Mouse (Mus musculus) heart, embryonic 11.5 days (tissue): ENCODE measurements around the gene Cfap97. TPM values are rescaled to one million over a fixed set of nuclear protein-coding genes. Genes with fewer than 3 reads are reported as not detected.
"Not testable (repeated sequence)": the region's sequence is repeated elsewhere in the genome, so short reads cannot be mapped to it uniquely, and the experiment has no call there.

Source experiments
- ATAC-seq: fragments of 200-750 bp; cut with Nextera tagmentation; replicated peaks from 2 replicates; pipeline ENCODE4 v1.8.0; 2017; ENCODE audit warnings: moderate library complexity; ENCODE audit not compliant: insufficient number of reproducible peaks, low FRiP score, low TSS enrichment
- H3K27ac ChIP-seq: fragments of 300-500 bp; sonication (generic); 2 replicates; pipeline ENCODE4 v1.5.1; 2014; ENCODE audit warnings: mild to moderate bottlenecking, low read depth, low read length
- H3K27me3 ChIP-seq: fragments of 300-500 bp; sonication (generic); 2 replicates; pipeline ENCODE4 v1.6.1; 2014; ENCODE audit warnings: mild to moderate bottlenecking, low read length, mixed read lengths; ENCODE audit not compliant: control insufficient read depth, insufficient read depth
- H3K36me3 ChIP-seq: fragments of 300-500 bp; sonication (generic); 2 replicates; pipeline ENCODE4 v1.6.1; 2014; ENCODE audit warnings: mild to moderate bottlenecking, low read length, moderate library complexity, mixed read lengths; ENCODE audit not compliant: control insufficient read depth, insufficient read depth
- H3K4me1 ChIP-seq: fragments of 300-500 bp; sonication (generic); 2 replicates; pipeline ENCODE4 v1.6.1; 2014; ENCODE audit warnings: low read length; ENCODE audit not compliant: control insufficient read depth, insufficient read depth
- H3K4me2 ChIP-seq: fragments of 300-500 bp; sonication (generic); 2 replicates; pipeline ENCODE4 v1.6.1; 2014; ENCODE audit warnings: mild to moderate bottlenecking, moderate library complexity
- H3K4me3 ChIP-seq: fragments of 300-500 bp; sonication (generic); 2 replicates; pipeline ENCODE4 v1.5.1; 2014; ENCODE audit warnings: low read depth, low read length
- H3K9ac ChIP-seq: fragments of 300-500 bp; sonication (generic); 2 replicates; pipeline ENCODE4 v1.6.1; 2014; ENCODE audit warnings: mild to moderate bottlenecking, low read depth, low read length, moderate library complexity
- H3K9me3 ChIP-seq: fragments of 300-500 bp; sonication (generic); replicated peaks from 2 replicates; pipeline ENCODE4 v1.6.1; 2016; ENCODE audit warnings: low read length; ENCODE audit not compliant: control insufficient read depth
- WGBS: fragments of 180-500 bp; shearing (Covaris S2); extraction: QIAGEN DNeasy Blood & Tissue Kit; methylation state at CpG from one replicate; pipeline ENCODE4 v1.1.7; 2014; ENCODE audit not compliant: insufficient replicate concordance; 5-methylcytosine and 5-hydroxymethylcytosine counted together
- polyA plus RNA-seq: library from polyadenylated mRNA; unstranded; fragments of >200 nt; fragmentation: Nextera tagmentation; extraction: Ambion mirVana; gene quantifications from 2 replicates; pipeline ENCODE4 v1.2.1, GENCODE M21; 2014

Cfap97 gene
- polyA plus RNA-seq, 1 experiment from 2014 or later = 22.3 TPM

- H3K27ac ChIP-seq, H3K9me3 ChIP-seq, H3K27me3 ChIP-seq, H3K36me3 ChIP-seq, H3K4me2 ChIP-seq, H3K4me3 ChIP-seq, ATAC-seq, H3K9ac ChIP-seq, H3K4me1 ChIP-seq: not testable (repeated sequence)
- 87% methylated on average over 2 of the region's 2 CpGs for WGBS
These were observed 16.0 kb upstream of the Cfap97 start for GRCm38 (mm10) chr8:46135546-46135945.

DNA sequence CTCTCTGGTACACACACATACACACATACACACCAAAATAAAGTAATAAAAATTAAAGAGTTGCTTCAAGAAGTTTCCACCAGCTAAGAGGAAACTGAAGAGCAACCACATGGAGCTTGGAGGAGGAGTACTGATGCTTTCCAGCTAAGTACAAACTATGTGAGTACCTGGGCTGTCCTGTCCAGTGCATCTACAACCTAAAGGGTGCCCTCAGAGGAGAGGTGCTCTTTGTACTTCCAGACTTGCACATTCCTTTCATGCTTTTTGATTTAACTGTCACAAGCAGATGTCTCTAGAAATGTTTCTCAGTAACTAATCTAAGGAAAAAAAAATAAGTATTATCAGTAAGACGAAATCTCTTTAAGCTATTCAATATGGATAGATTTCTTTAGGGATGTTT is 14.2 kb upstream of the Cfap97 start:
- no peaks in the 10 kb centered on the region for H3K4me1 ChIP-seq
- no peak for ATAC-seq
- H3K4me3 ChIP-seq = no peak overlapping the region
- H3K36me3 ChIP-seq = no peaks in the 10 kb centered on the region
- H3K9ac ChIP-seq = no peak overlapping the region
- H3K27ac ChIP-seq = no peak overlapping the region
- H3K27me3 ChIP-seq = no peaks in the 10 kb centered on the region
- WGBS = 68% methylated on average over 1 of the region's 1 CpGs
- H3K4me2 ChIP-seq = no peak overlapping the region
- no peaks in the 10 kb centered on the region for H3K9me3 ChIP-seq

DNA sequence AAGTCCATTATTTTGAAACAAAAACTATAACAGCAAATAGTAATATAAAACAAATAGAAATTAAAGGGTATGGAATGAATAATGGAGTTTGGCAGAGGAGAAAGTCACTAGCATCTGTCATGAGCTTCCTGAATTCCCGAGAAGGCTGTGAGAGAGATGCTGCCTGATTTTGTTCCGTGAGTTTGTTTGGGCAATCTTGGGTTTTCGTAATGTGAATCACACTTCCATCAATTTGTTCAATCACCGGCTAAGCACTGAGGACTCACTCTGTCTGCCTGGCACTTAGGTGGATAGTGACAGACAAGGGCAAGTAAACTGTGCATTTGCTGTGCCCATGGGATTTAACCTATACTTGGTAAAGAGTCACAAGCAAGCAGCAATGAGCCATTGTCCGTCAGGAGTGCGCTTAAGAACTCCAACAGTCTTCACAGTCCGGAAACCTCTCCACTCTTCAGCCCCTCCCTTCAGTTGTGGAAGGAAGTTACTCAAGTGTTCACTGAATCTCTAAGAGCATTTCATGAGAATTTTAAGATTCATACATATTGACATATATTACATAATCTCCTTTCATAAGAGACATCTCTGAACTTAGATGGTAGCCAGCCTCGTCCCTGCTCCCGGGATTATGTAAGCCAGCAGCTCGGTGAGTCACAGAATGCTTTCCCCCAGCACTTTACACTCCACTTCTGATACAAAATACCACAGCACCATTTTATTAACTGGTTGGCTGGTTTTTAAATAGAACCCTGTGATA is 13.6 kb upstream of the Cfap97 start:
- 81% methylated on average over 10 of the region's 10 CpGs for WGBS
- Histone ChIP-seq H3K9me3 (no peaks in the 10 kb centered on the region), H3K36me3 (no peaks in the 10 kb centered on the region), H3K4me3 (no peak overlapping the region), H3K27me3 (no peaks in the 10 kb centered on the region), H3K4me2 (no peak overlapping the region), H3K9ac (no peak overlapping the region), H3K4me1 (no peaks in the 10 kb centered on the region; the same call in 1 of the 2 replicates), H3K27ac (no peak overlapping the region)
- ATAC-seq = no peak

- 79% methylated on average over 9 of the region's 9 CpGs for WGBS
These were observed 11.0 kb upstream of the Cfap97 start for GRCm38 (mm10) chr8:46140376-46141120.

DNA sequence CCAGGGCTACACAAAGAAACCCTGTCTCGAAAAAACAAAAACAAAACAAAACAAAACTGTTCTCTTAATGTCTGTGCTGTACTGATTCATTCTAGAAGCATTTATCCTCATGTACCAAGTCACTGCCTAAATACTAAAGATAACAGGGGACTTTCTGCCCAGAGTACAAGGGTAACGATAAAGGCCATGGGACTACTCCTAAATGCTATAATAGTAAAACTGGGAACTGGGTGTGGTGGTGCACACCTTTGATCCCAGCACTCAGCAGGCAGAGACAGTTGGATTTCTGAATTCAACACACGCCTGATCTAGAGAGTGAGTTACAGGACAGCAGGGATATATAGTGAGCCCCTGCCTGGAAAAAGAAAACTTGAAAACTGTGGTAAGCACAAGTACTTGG is 9.9 kb upstream of the Cfap97 start:
- 88% methylated on average over 3 of the region's 3 CpGs for WGBS
- peaks cover 9% of the 10 kb centered on the region for H3K4me1 ChIP-seq
- ATAC-seq = no peak

More at GRCm38 (mm10) chr8:46140376-46141120, 11.0 kb upstream of the Cfap97 start:
- Histone ChIP-seq H3K4me1 (peaks cover 6% of the 10 kb centered on the region), H3K4me3 (no peak overlapping the region), H3K27ac (no peak overlapping the region), H3K4me2 (no peak overlapping the region), H3K36me3 (no peaks in the 10 kb centered on the region), H3K27me3 (no peaks in the 10 kb centered on the region), H3K9ac (no peak overlapping the region), H3K9me3 (no peaks in the 10 kb centered on the region)
- ATAC-seq = no peak

DNA sequence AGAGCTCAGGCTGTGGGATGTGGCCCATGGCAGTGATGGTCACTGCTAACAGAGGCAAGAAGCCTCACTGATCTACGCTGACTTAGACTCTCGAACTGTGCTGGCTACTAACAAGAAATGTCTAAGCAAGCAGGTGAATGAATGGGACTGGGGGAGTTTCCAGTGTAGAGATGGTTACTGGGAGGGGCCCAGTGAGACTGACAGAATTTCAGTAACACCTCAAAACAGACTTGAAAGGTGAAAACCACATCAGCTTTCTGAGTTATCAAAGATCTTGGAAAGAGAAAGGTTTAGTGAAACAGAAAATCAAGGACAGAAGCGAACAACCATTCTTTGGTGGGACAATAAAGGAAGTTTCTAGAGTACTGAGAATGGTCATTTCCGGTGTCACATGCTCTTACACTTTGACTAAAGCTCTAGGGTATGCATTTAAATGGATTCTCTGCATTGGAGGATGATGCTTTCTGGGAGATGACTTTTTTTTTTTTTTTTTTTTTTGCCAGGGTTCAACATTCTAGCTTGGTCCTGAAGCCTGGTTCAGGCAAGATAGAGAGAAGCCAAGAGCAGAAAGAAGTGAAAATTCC is 9.0 kb upstream of the Cfap97 start:
- no peaks in the 10 kb centered on the region for H3K27me3 ChIP-seq
- ATAC-seq = no peak
- no peaks in the 10 kb centered on the region for H3K9me3 ChIP-seq
- H3K4me1 ChIP-seq = peaks cover 9% of the 10 kb centered on the region
- H3K4me2 ChIP-seq = no peak overlapping the region
- 86% methylated on average over 4 of the region's 4 CpGs for WGBS
- no peak overlapping the region for H3K27ac ChIP-seq
- H3K9ac ChIP-seq = no peak overlapping the region
- no peaks in the 10 kb centered on the region for H3K36me3 ChIP-seq
- H3K4me3 ChIP-seq = no peak overlapping the region

More for the DNA sequence above, 9.9 kb upstream of the Cfap97 start:
- Histone ChIP-seq H3K4me3 (no peak overlapping the region), H3K9ac (no peak overlapping the region), H3K36me3 (no peaks in the 10 kb centered on the region), H3K27me3 (no peaks in the 10 kb centered on the region), H3K9me3 (no peaks in the 10 kb centered on the region), H3K4me2 (no peak overlapping the region), H3K27ac (no peak overlapping the region)

DNA sequence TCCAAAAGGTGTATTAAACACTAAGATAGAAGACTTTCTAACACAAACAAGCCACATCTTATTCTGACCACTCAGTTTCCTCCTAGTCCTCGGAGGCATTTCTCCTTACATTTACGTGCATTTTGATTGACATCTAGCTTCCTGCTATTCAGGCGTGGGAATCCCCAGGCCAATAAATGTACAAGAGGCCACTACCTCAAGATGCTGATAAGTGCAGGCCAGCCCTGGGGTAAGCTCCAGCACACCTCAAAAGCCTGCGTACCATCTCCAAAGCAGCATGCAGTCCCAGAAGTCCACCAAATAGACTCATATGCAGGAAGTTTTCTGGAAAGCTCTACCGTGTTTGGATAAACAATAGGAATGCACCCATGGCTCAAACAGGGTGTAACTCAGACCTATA is 8.1 kb upstream of the Cfap97 start:
- no peak for ATAC-seq
- H3K4me3 ChIP-seq = no peak overlapping the region
- no peak overlapping the region for H3K27ac ChIP-seq
- no peaks in the 10 kb centered on the region for H3K9me3 ChIP-seq
- H3K4me1 ChIP-seq = peaks cover 9% of the 10 kb centered on the region
- no peak overlapping the region for H3K9ac ChIP-seq
- WGBS = 51% methylated on average over 5 of the region's 5 CpGs
- no peaks in the 10 kb centered on the region for H3K36me3 ChIP-seq
- no peaks in the 10 kb centered on the region for H3K27me3 ChIP-seq
- H3K4me2 ChIP-seq = no peak overlapping the region

DNA sequence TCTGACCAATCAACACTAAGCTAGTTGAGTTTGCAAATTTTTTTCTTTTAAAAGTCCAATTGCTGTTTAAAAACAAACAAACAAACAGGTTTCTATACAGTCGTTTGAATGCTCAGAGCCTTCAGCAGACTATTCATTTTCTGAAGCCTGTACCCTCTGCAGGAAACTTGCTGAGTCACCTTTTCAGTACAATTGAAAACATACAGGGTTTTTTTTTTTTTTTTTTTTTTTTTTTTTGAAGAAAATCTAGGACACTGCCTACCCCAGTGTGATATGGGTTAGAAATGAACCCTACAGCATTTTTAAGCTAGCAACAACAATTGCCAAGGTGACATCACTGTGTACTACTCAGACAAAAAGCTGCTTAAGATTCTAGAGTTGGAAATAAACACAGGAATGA is 7.6 kb upstream of the Cfap97 start:
- 47% methylated on average over 1 of the region's 1 CpGs for WGBS
- H3K27ac ChIP-seq = no peak overlapping the region
- no peaks in the 10 kb centered on the region for H3K9me3 ChIP-seq

More for the DNA sequence above, 7.6 kb upstream of the Cfap97 start:
- no peak for ATAC-seq
- Histone ChIP-seq H3K4me3 (no peak overlapping the region), H3K9ac (no peak overlapping the region), H3K36me3 (no peaks in the 10 kb centered on the region), H3K4me2 (no peak overlapping the region), H3K4me1 (peaks cover 9% of the 10 kb centered on the region), H3K27me3 (no peaks in the 10 kb centered on the region)
